Mouse (Mus musculus) midbrain, embryonic 11.5 days (tissue): ENCODE measurements around the gene Nup205. TPM values are rescaled to one million over a fixed set of nuclear protein-coding genes. Genes with fewer than 3 reads are reported as not detected.
"Not testable (repeated sequence)": the region's sequence is repeated elsewhere in the genome, so short reads cannot be mapped to it uniquely, and the experiment has no call there.

Experiments used
- ATAC-seq: fragments of 200-750 bp; cut with Nextera tagmentation; 2 replicates; pipeline ENCODE4 v1.8.0; 2017; ENCODE audit warnings: moderate TSS enrichment, moderate library complexity; ENCODE audit not compliant: low FRiP score
- DNase-seq: peaks from one replicate; pipeline ENCODE4 v3.0.0; 2015; ENCODE audit warnings: low spot score; ENCODE audit errors: missing footprints
- H3K27ac ChIP-seq: fragments of 300-500 bp; sonication (generic); 2 replicates; pipeline ENCODE4 v1.5.1; 2014; ENCODE audit warnings: low read depth, low read length
- H3K27me3 ChIP-seq: fragments of 300-500 bp; sonication (generic); 2 replicates; pipeline ENCODE4 v1.6.1; 2014; ENCODE audit warnings: mild to moderate bottlenecking, low read length, moderate library complexity, mixed read lengths; ENCODE audit not compliant: control insufficient read depth, insufficient read depth
- H3K36me3 ChIP-seq: fragments of 300-500 bp; sonication (generic); 2 replicates; pipeline ENCODE4 v1.6.1; 2014; ENCODE audit warnings: mild to moderate bottlenecking, low read length, moderate library complexity, mixed read lengths; ENCODE audit not compliant: control insufficient read depth, insufficient read depth
- H3K4me1 ChIP-seq: fragments of 300-500 bp; sonication (generic); 2 replicates; pipeline ENCODE4 v1.6.1; 2014; ENCODE audit warnings: low read length; ENCODE audit not compliant: control insufficient read depth, insufficient read depth
- H3K4me2 ChIP-seq: fragments of 300-500 bp; sonication (generic); 2 replicates; pipeline ENCODE4 v1.6.1; 2014; ENCODE audit warnings: mild to moderate bottlenecking, moderate library complexity
- H3K4me3 ChIP-seq: fragments of 300-500 bp; sonication (generic); 2 replicates; pipeline ENCODE4 v1.5.1; 2014; ENCODE audit warnings: low read depth, low read length
- H3K9ac ChIP-seq: fragments of 300-500 bp; sonication (generic); 2 replicates; pipeline ENCODE4 v1.6.1; 2014; ENCODE audit warnings: low read length
- H3K9me3 ChIP-seq: fragments of 300-500 bp; sonication (generic); 2 replicates; pipeline ENCODE4 v1.6.1; 2016; ENCODE audit warnings: low read length; ENCODE audit not compliant: control insufficient read depth
- WGBS: fragments of 180-500 bp; shearing (Covaris S2); extraction: QIAGEN DNeasy Blood & Tissue Kit; methylation state at CpG from one replicate; pipeline ENCODE4 v1.1.7; 2014; 5-methylcytosine and 5-hydroxymethylcytosine counted together
- polyA plus RNA-seq: library from polyadenylated mRNA; unstranded; fragments of >200 nt; fragmentation: Nextera tagmentation; extraction: Ambion mirVana; gene quantifications from 2 replicates; pipeline ENCODE4 v1.2.1, GENCODE M21; 2014

The Nup205 gene
- polyA plus RNA-seq, 1 experiment from 2014 or later: 50.1 TPM

DNA sequence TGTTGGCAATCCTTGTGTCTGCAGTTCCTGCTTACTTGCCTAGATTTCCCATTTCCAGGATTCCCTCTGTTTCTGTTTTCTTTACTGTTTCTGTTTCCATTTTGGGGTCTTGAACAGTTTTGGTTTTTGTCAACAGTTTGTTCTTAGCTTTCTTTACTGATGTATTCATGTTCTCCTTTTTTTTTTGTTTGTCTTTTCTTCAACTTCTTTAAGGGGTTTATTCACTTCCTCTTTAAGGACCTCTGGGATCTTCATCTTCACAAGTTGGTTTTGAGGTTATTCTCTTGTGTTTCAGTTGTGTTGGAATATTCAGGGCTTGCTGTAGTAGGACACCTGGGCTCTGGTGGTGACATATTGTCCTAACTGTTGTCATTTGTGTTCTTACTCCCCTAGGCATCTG, 22.7 kb upstream of the Nup205 start:
- Histone ChIP-seq H3K4me3 (no peak overlapping the region), H3K4me2 (no peak overlapping the region), H3K9me3 (no peaks in the 10 kb centered on the region), H3K4me1 (no peaks in the 10 kb centered on the region), H3K36me3 (no peaks in the 10 kb centered on the region), H3K9ac (no peak overlapping the region), H3K27ac (no peak overlapping the region), H3K27me3 (no peaks in the 10 kb centered on the region)
- ATAC-seq (no peak), DNase-seq (no peak)

DNA sequence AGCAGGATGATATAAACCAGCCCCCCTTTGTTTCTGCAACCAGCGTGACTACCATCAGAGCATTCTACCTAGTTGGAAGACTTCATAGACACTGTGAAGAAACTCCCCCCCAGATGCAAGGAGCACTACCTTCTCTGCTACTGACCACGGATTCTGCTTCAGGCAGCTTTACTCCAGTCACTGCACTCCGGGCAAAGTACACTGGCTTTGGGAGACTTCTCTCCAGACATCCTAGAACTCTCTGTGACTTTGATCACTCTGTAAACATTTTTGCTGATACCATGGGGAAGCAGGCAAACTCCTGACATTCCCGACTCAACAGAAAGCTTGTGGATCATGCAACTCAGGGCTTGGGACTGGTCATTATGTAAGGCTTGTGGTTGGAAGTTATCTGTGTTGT, 8.0 kb upstream of the Nup205 start:
- 82% methylated on average over 4 of the region's 4 CpGs for WGBS
- no peak overlapping the region for H3K4me3 ChIP-seq
- H3K27ac ChIP-seq: no peak overlapping the region
- DNase-seq (no peak), ATAC-seq (no peak)
- no peaks in the 10 kb centered on the region for H3K36me3 ChIP-seq
- H3K9ac ChIP-seq: no peak overlapping the region
- no peaks in the 10 kb centered on the region for H3K9me3 ChIP-seq
- H3K27me3 ChIP-seq: no peaks in the 10 kb centered on the region
- H3K4me1 ChIP-seq: no peaks in the 10 kb centered on the region
- no peak overlapping the region for H3K4me2 ChIP-seq

DNA sequence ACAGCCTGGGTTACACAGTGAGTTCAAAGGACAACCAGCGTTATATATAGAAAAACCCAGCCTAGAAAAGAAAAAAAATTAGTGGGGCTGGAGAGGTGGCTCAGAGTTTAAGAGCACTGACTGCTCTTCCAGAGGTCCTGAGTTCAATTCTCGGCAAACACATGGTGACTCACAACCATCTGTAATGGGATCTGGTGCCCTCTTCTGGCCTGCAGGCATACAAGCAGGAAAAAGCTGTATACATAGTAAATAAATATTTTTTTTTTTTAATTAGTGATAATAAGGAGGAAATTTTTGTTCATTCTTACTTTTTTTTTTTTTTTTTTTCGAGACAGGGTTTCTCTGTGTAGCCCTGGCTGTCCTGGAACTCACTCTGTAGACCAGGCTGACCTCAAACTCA, 5.2 kb upstream of the Nup205 start:
- not testable (repeated sequence) for H3K4me3 ChIP-seq, H3K36me3 ChIP-seq, H3K9me3 ChIP-seq, H3K27ac ChIP-seq, DNase-seq, H3K4me1 ChIP-seq, H3K9ac ChIP-seq, ATAC-seq, H3K27me3 ChIP-seq, H3K4me2 ChIP-seq
- 66% methylated on average over 3 of the region's 3 CpGs for WGBS

DNA sequence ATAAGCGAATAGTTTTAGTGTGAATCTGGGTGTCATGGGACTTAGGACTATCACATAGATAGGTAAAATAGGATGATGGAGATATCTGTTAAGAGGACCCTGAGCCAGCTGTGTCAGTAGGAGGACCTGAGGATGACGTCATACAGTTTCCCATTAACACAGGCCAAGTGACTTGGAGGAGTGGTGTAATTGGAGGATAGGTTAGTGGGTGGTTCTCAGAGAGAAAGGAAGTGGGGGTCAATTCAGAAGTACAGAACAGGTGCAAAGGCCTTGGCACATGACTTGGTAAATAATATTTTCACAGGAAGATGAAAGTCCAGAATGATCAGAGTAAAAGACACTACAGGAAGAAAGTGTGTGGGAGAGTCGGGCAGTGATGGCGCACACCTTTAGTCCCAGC, 4.0 kb upstream of the Nup205 start:
- H3K27me3 ChIP-seq: no peaks in the 10 kb centered on the region
- WGBS: 82% methylated on average over 4 of the region's 4 CpGs
- DNase-seq (no peak), ATAC-seq (no peak)
- no peaks in the 10 kb centered on the region for H3K9me3 ChIP-seq
- H3K4me3 ChIP-seq: no peak overlapping the region
- no peak overlapping the region for H3K9ac ChIP-seq
- H3K27ac ChIP-seq: no peak overlapping the region
- H3K36me3 ChIP-seq: no peaks in the 10 kb centered on the region
- H3K4me1 ChIP-seq: no peaks in the 10 kb centered on the region
- no peak overlapping the region for H3K4me2 ChIP-seq

DNA sequence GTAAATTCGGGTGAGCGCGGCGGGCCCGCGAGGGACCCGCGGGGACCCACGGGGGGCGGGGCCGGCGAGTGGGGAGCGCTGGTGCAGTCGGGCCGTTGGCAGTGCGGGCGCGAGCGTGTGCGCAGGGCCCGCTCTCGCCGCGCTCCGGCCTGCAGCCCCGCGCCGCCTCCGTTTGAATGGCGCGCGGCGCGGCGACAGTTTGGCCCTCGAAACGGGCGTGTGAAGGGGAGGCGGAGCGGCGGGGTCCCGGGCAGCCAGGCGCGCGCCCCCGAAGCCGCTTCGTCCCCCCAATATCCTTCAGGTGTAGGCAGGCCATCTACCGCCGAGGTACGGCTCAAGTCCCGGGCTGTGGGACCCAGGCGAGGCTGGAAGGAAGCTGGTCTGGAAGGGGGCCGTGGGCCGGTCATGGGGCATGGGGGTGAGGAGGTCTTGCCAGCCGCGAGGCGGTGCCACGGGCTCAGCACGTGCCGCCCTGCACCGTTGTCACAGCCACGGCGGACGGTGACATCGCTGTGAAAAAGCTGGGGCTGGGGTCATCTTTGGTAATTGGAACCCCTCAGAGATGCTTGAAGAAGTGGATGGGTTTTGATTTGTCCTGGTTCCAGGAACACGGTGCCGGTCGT, 540 bp downstream of the Nup205 start:
- Histone ChIP-seq H3K4me2 (peak overlapping the region; percentile 68), H3K9me3 (no peaks in the 10 kb centered on the region), H3K9ac (peak overlapping the region; percentile 96), H3K4me3 (peak overlapping the region; percentile 86), H3K27ac (peak overlapping the region; percentile 94), H3K4me1 (no peaks in the 10 kb centered on the region), H3K27me3 (no peaks in the 10 kb centered on the region), H3K36me3 (no peaks in the 10 kb centered on the region)
- DNase-seq: peak; percentile 95
- WGBS: under 1% methylated on average over 51 of the region's 69 CpGs
- ATAC-seq: peak; percentile 82

DNA sequence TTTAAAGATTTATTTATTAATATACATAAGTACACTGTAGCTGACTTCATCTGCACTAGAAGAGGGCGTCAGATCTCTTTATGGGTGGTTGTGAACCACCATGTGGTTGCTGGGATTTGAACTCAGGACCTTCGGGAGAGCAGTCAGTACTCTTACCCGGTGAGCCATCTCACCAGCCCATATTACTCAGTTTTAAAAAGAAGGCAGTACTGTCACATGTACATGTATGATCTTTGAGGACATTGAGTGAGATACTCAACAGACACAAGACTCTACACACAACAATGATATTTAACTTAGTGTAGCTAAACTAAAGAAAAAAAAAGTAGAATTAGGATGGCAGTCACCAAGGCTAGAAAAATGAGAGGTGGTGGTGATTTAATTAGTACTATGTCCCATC, 2.1 kb downstream of the Nup205 start:
- 95% methylated on average over 3 of the region's 3 CpGs for WGBS
- DNase-seq, ATAC-seq, H3K4me3 ChIP-seq, H3K9ac ChIP-seq, H3K27ac ChIP-seq, H3K27me3 ChIP-seq, H3K4me1 ChIP-seq, H3K9me3 ChIP-seq, H3K4me2 ChIP-seq, H3K36me3 ChIP-seq: not testable (repeated sequence)

DNA sequence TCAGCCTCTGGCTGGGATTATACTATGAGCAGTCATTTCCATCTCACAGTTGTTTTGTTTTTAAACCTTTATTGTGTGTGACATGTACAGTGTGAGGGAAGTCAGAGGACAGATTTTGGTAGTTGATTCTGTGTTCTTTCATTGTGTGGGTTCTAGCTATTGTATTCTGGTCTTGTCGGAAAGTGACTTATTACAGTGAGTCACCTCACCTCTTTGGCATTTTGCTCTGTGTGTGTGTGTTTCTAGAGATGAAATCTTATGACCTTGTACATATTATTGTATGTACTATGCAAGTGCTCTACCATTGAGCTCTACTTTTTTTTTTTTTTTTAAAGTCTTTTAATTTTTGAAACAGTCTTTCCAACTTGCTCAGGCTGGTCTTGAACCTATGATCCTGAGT, 7.6 kb downstream of the Nup205 start:
- H3K9ac ChIP-seq: no peak overlapping the region

DNA sequence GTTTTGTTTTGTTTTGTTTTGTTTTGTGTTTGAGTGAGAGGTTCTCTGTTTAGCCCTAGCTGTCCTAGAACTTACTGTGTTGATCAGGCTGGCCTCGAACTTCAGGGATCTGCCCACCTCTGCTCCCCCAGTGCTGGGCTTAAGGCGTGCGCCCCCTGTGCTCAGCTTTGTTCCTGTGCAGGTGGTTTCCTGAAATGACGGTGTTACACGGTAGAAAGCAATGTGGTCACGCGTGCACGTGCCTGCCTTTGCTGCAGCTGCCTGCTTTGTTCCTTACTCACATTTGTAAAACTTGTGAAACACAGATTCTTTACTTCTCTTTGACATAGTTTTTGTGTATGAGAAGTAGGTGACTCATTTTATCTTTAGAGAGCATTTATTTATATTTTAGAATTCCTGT, 14.0 kb downstream of the Nup205 start:
- Histone ChIP-seq H3K4me1 (no peaks in the 10 kb centered on the region), H3K4me2 (no peak overlapping the region), H3K27me3 (no peaks in the 10 kb centered on the region), H3K9ac (no peak overlapping the region), H3K9me3 (no peaks in the 10 kb centered on the region), H3K36me3 (peaks cover 26% of the 10 kb centered on the region; the same call in 1 of the 2 replicates), H3K27ac (no peak overlapping the region), H3K4me3 (no peak overlapping the region)
- no peak for ATAC-seq
- 90% methylated on average over 8 of the region's 8 CpGs for WGBS
- no peak for DNase-seq

More for the DNA sequence above, 7.6 kb downstream of the Nup205 start:
- peaks cover 10% of the 10 kb centered on the region; the same call in 1 of the 2 replicates for H3K36me3 ChIP-seq
- 87% methylated on average over 1 of the region's 1 CpGs for WGBS
- no peaks in the 10 kb centered on the region for H3K9me3 ChIP-seq
- no peak overlapping the region for H3K4me3 ChIP-seq
- no peaks in the 10 kb centered on the region for H3K4me1 ChIP-seq
- DNase-seq (no peak), ATAC-seq (no peak)
- no peak overlapping the region for H3K27ac ChIP-seq
- no peaks in the 10 kb centered on the region for H3K27me3 ChIP-seq
- H3K4me2 ChIP-seq: no peak overlapping the region

DNA sequence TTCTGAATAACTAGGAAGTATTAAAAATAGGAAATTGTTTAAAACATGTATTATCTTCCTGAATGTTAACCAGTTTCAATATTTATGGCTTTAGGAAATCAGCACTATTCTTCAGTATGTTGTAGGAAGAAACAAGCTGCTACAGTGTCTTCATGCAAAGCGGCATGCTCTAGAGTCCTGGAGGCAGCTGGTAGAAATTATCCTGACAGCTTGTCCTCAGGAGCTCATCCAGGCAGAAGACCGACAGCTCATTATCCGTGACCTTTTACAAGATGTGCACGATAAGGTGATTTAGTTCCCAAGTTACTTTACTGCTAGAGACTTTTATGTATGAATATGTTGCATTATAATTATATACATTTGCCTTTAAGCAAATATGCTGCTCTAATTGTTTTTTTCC, 48.5 kb downstream of the Nup205 start:
- H3K36me3 ChIP-seq: peaks cover 18% of the 10 kb centered on the region
- H3K4me3 ChIP-seq: no peak overlapping the region
- H3K4me2 ChIP-seq: no peak overlapping the region
- H3K9ac ChIP-seq: no peak overlapping the region
- H3K4me1 ChIP-seq: no peaks in the 10 kb centered on the region
- no peaks in the 10 kb centered on the region for H3K9me3 ChIP-seq
- H3K27ac ChIP-seq: no peak overlapping the region
- DNase-seq (no peak), ATAC-seq (no peak)
- no peaks in the 10 kb centered on the region for H3K27me3 ChIP-seq
- WGBS: 86% methylated on average over 4 of the region's 4 CpGs
